Mouse (Mus musculus): ENCODE results near the gene Specc1. TPM values are rescaled to one million over a fixed set of nuclear protein-coding genes. Genes with fewer than 3 reads are reported as not detected.

The Specc1 gene
- total RNA-seq, 2 experiments from 2014 or later, result 16.3 to 22.4 TPM

- DNase-seq (ENCODE audit: low spot score in 2 of 2), result no peak
Measured at GRCm38 (mm10) chr11:62240631-62241261, 284.2 kb downstream of the Specc1 start.

GRCm38 (mm10) chr11:62243871-62244270, 287.3 kb downstream of the Specc1 start:
- no peak for DNase-seq (ENCODE audit: low spot score in 2 of 2)

- DNase-seq (ENCODE audit: low spot score in 2 of 2), result no peak
Measured at GRCm38 (mm10) chr11:62244471-62244870, 287.9 kb downstream of the Specc1 start.

DNA sequence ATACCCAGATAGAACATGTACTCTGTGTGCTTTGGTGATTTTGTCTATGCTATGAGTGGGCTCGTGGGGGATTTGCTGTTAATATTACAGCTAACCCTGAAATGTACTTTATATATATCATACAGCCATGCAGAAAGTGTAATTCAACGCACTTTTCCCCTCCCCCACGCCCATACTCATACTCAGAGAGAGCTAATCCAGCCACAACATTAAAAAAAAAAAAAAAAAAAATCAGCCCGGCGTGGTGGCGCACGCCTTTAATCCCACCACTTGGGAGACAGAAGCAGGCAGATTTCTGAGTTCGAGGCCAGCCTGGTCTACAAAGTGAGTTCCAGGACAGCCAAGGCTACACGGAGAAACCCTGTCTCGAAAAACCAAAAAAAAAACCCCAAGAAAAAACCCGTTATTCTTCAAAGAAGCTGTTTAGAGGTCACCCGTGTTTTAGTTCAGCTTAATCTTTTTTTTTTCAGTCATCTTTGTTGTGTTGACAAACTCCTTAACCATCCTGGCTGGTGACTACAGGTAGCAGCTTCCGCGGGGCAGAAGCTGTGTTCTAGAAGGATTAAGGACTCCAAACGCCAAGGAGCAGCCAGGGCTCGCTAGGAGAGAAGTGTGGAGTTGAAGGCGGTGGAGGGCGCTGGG, 291.3 kb downstream of the Specc1 start:
- DNase-seq (ENCODE audit: low spot score in 2 of 2), result no peak

GRCm38 (mm10) chr11:62248401-62249244, 292.1 kb downstream of the Specc1 start, which contains the start of gene Adora2b:
Gene Adora2b, plus strand, starts transcription at chr11:62248984.
- peak; percentile 21 to 27 for DNase-seq (ENCODE audit: low spot score in 2 of 2)

- no peak for DNase-seq (ENCODE audit: low spot score in 2 of 2)
Measured at GRCm38 (mm10) chr11:62249266-62250037, 292.9 kb downstream of the Specc1 start.

GRCm38 (mm10) chr11:62251047-62251446, 294.5 kb downstream of the Specc1 start:
- no peak for DNase-seq (ENCODE audit: low spot score in 2 of 2)

DNA sequence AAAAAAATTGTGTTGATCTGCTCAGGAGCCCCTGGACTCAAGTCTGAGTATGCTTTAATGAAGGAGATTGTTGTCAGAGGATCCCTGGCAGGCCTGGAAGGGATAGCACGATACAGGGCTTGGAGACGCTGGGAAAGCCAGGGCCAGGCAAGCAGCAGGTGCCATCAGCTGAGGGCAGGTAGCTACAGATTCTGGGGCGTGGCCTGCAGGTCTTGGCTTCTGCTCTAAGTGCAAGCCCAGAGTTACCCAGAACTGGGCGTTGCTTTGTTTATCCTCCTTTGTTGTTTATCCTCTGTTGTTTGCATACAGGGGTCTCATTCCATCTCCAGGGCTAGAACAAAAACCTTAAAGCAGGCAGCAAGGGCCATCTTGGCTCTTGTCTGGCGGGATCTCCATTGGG, 296.8 kb downstream of the Specc1 start:
- no peak for DNase-seq (ENCODE audit: low spot score in 2 of 2)

DNA sequence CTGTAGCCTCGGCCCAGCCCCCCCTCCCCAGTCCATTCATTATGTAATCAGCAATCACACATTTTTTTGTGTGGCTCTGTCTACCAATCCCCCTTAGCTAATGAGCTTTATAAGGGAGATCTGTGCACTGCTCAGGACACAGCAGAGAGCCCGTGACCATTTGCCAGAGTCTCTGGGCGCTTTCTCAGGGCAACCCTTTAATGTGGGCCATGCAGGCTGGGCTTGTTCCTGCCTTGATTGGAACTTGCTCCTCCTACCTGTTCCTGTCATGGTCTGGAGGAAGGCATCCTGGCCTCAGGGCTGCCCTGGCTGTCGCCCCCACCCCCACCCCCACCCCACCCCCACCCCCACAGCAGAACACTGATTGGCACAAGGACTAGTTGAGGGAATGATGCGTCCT, 302.7 kb downstream of the Specc1 start:
- no peak for DNase-seq (ENCODE audit: low spot score in 2 of 2)

- DNase-seq (ENCODE audit: low spot score in 2 of 2), result no peak
Measured at GRCm38 (mm10) chr11:62263599-62263998, 307.0 kb downstream of the Specc1 start.

- no peak for DNase-seq (ENCODE audit: low spot score in 2 of 2)
Measured at GRCm38 (mm10) chr11:62264018-62264417, 307.5 kb downstream of the Specc1 start.

DNA sequence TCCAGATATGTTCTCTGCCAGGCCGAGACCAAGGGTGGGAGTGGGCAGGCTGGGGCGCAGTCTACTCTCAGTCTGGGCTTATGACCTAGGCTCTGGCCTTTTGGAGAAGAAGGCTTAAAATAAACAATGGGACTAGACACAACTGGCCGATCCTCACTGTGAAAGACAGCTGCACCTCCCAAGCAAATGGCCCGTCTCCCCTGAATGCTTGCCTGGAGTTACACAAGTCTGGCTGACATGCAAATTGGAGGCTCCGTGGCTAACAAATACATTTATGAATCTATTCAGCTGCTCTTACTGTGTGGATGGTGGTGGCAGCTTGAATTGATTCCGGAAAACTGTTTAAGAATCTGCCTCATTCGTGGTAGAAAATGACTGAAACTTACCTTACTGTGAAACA, 309.1 kb downstream of the Specc1 start:
- DNase-seq (ENCODE audit: low spot score in 2 of 2), result no peak

DNA sequence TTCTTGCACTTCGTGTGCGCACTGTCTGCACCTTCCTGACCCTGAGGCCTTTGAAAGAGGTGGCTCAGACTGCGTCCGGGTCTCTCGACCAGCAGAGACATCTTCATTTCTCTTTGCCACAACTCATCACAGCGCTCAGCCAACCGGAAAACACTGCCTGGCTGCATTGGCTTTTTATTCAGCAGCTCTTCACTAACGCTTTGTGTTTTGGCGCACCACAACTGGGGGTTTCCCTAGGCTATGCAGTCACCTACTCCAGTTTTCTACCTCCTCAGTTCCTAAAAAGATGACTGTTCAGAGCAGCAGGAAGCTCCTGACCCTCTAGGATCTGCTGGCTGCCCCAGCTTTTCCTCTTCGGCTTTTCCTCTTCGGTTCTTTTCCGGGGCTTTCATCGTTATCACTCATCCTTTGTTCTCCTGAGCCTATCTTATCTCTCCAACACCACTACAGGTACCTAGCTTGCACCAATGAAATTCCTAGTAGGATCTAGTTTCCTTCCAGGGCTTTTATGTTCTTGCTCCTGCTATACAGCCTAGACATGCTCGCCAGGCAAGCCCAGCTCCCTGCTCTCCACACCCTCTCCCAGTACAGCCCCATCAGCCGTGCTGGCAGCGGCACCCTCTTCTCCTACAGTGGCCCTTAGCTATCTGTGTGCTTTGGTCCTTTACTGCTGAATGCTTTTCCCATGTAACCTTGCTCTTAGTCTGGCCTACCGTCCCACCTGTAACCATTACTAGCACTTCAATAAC, 310.1 kb downstream of the Specc1 start:
- DNase-seq (ENCODE audit: low spot score in 2 of 2), result no peak

DNA sequence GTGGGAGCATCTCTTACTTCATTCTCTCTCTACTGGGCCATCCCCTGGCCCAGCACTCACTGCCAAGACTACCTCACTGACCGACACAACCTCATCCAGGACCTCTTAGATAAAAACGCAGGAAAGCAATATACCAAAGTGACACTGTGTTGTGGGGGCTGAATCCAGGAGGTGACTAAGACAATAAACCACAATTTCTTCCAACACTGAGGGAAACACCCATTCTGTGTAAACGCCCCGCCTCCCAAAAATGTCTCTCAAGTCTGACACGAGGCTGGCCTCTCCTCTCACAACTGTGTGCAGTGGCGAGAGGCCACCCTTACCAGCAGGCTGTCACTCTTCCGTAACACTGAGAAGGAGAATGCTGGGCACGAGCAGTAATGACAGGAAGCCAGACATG, 311.8 kb downstream of the Specc1 start:
- DNase-seq (ENCODE audit: low spot score in 2 of 2), result no peak

- DNase-seq (ENCODE audit: low spot score in 2 of 2), result no peak
Measured at GRCm38 (mm10) chr11:62269097-62269496, 312.5 kb downstream of the Specc1 start.

DNA sequence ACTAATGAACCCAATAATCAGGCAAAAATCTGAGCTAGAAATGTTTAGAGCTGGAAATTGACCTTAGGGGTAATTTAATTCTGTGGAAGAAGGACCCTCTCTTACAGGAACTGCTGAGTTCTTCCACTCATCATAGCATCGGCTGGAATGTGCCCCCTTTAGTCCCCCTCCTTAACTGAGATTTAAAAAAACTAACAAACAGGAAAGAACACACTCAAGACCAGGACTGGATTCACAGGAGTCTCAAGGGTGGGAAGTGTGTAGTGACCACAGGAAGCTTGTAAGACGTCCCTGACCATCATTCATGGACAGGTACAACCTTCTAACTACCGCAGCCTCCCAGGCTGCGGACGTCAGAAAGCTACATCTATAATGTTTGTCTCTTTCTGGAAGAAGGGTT, 314.3 kb downstream of the Specc1 start:
- no peak for DNase-seq (ENCODE audit: low spot score in 2 of 2)

Measured in adrenal gland, postnatal 4 days (tissue).